Mouse (Mus musculus) MEL (cell line): Measurements from ENCODE around the gene Clhc1. TPM values are rescaled to one million over a fixed set of nuclear protein-coding genes. Genes with fewer than 3 reads are reported as not detected.
A peak's percentile ranks its signal among the peaks of the same experiment; 100 is the strongest.

ENCODE experiments used
- DNase-seq: peaks from one replicate; pipeline ENCODE4 v3.0.0; 2011; ENCODE audit warnings: low read depth, low spot score
- H3K27ac ChIP-seq: 2 replicates; pipeline ENCODE4 v1.5.1; 2012; ENCODE audit warnings: low read depth, mild to moderate bottlenecking, control low read depth, low read length, moderate library complexity; ENCODE audit not compliant: control insufficient read depth
- H3K27me3 ChIP-seq, 2 experiments: fragments of 150-350 bp in 1 of 2; sonication (generic) in 1 of 2; 2 replicates each; pipeline ENCODE4 v1.6.1; 2012; ENCODE audit warnings: low read length in 2 of 2, mild to moderate bottlenecking in 2 of 2, improper control_type of control experiment in 1 of 2, moderate library complexity in 1 of 2; ENCODE audit not compliant: insufficient read depth in 2 of 2, control insufficient read depth in 1 of 2
- H3K36me3 ChIP-seq, 2 experiments: 2 replicates each; pipeline ENCODE4 v1.6.1; 2012 to 2014; ENCODE audit warnings: low read length in 2 of 2, improper control_type of control experiment in 1 of 2, inconsistent platforms in 1 of 2, mild to moderate bottlenecking in 1 of 2; ENCODE audit not compliant: insufficient read depth in 2 of 2, control insufficient read depth in 1 of 2
- H3K4me1 ChIP-seq, 2 experiments: fragments of 150-350 bp in 1 of 2; sonication (generic) in 1 of 2; 2 replicates each; pipeline ENCODE4 v1.6.1; 2012; ENCODE audit warnings: low read length in 2 of 2, improper control_type of control experiment in 1 of 2, mild to moderate bottlenecking in 1 of 2; ENCODE audit not compliant: insufficient read depth in 2 of 2, control insufficient read depth in 1 of 2
- H3K4me3 ChIP-seq, 2 experiments: fragments of 150-350 bp in 1 of 2; sonication (generic) in 1 of 2; 2 replicates each; pipeline ENCODE4 v1.5.1; 2012; ENCODE audit warnings: low read depth in 2 of 2, low read length in 2 of 2, mild to moderate bottlenecking in 2 of 2, moderate library complexity in 2 of 2, control low read depth in 1 of 2, improper control_type of control experiment in 1 of 2; ENCODE audit not compliant: control insufficient read depth in 1 of 2, insufficient read depth in 1 of 2
- H3K79me2 ChIP-seq: 2 replicates; pipeline ENCODE4 v1.6.1; 2012; ENCODE audit warnings: mild to moderate bottlenecking, low read length, moderate library complexity; ENCODE audit not compliant: control insufficient read depth, poor library complexity, insufficient read depth
- H3K9ac ChIP-seq: 2 replicates; pipeline ENCODE4 v1.6.1; 2012; ENCODE audit warnings: low read depth, mild to moderate bottlenecking, control low read depth, low read length, moderate library complexity; ENCODE audit not compliant: control insufficient read depth, poor library complexity, severe bottlenecking
- H3K9me3 ChIP-seq: fragments of 150-350 bp; sonication (generic); replicated peaks from 2 replicates; pipeline ENCODE4 v1.6.1; 2012; ENCODE audit warnings: mild to moderate bottlenecking, low read length, improper control_type of control experiment, moderate library complexity; ENCODE audit not compliant: insufficient read depth
- CHD1 ChIP-seq: IDR thresholded peaks from 2 replicates; pipeline ENCODE4 v1.6.1; 2012; ENCODE audit warnings: low read depth, mild to moderate bottlenecking, inconsistent platforms, low read length, improper control_type of control experiment
- E2F4 ChIP-seq: IDR thresholded peaks from 2 replicates; pipeline ENCODE4 v1.6.1; 2011; ENCODE audit warnings: low read depth, low read length, improper control_type of control experiment, borderline replicate concordance
- ELF1 ChIP-seq: IDR thresholded peaks from 2 replicates; pipeline ENCODE4 v1.6.1; 2014; ENCODE audit warnings: low read depth, mild to moderate bottlenecking, inconsistent platforms, low read length, improper control_type of control experiment, moderate library complexity
- EP300 ChIP-seq, 2 experiments: IDR thresholded peaks; 2 replicates each; pipeline ENCODE4 v1.6.1; 2011; ENCODE audit warnings: improper control_type of control experiment in 2 of 2, low read length in 2 of 2, low read depth in 1 of 2, mild to moderate bottlenecking in 1 of 2
- GABPA ChIP-seq: IDR thresholded peaks from 2 replicates; pipeline ENCODE4 v1.6.1; 2012; ENCODE audit warnings: low read depth, mild to moderate bottlenecking, inconsistent platforms, low read length, improper control_type of control experiment, moderate library complexity
- KAT2A ChIP-seq: conservative IDR thresholded peaks from 2 replicates; pipeline ENCODE4 v1.6.1; 2012; ENCODE audit warnings: low read depth, low read length, improper control_type of control experiment, inconsistent platforms
- MAX ChIP-seq: IDR thresholded peaks from 2 replicates; pipeline ENCODE4 v1.6.1; 2011; ENCODE audit warnings: low read length, improper control_type of control experiment
- MXI1 ChIP-seq: IDR thresholded peaks from 2 replicates; pipeline ENCODE4 v1.6.1; 2011; ENCODE audit warnings: mild to moderate bottlenecking, low read depth, low read length, improper control_type of control experiment
- MYC ChIP-seq: IDR thresholded peaks from 2 replicates; pipeline ENCODE4 v1.6.1; 2011; ENCODE audit warnings: low read depth, mild to moderate bottlenecking, low read length, improper control_type of control experiment, moderate library complexity
- NELFE ChIP-seq: IDR thresholded peaks from 2 replicates; pipeline ENCODE4 v1.6.1; 2011; ENCODE audit warnings: low read depth, low read length, improper control_type of control experiment
- POLR2A ChIP-seq, 2 experiments: IDR thresholded peaks; 2 replicates each; pipeline ENCODE4 v1.6.1; 2011 to 2012; ENCODE audit warnings: low read length in 2 of 2, mild to moderate bottlenecking in 2 of 2, control low read depth in 1 of 2, improper control_type of control experiment in 1 of 2, low read depth in 1 of 2, moderate library complexity in 1 of 2; ENCODE audit not compliant: control insufficient read depth in 1 of 2, insufficient read depth in 1 of 2, poor library complexity in 1 of 2
- POLR2AphosphoS2 ChIP-seq: IDR thresholded peaks from 2 replicates; pipeline ENCODE4 v1.6.1; 2011; ENCODE audit warnings: low read length, improper control_type of control experiment
- POLR2AphosphoS5 ChIP-seq: IDR thresholded peaks from 2 replicates; pipeline ENCODE4 v1.6.1; 2012; ENCODE audit warnings: low read depth, borderline replicate concordance, mild to moderate bottlenecking, inconsistent platforms, low read length, moderate library complexity, mixed read lengths
- RCOR1 ChIP-seq: IDR thresholded peaks from 2 replicates; pipeline ENCODE4 v1.6.1; 2012; ENCODE audit warnings: low read depth, mild to moderate bottlenecking, inconsistent platforms, low read length, improper control_type of control experiment
- SIN3A ChIP-seq: IDR thresholded peaks from 2 replicates; pipeline ENCODE4 v1.6.1; 2012; ENCODE audit warnings: low read length, improper control_type of control experiment, inconsistent platforms
- SMC3 ChIP-seq: IDR thresholded peaks from 2 replicates; pipeline ENCODE4 v1.6.1; 2011; ENCODE audit warnings: low read depth, low read length, improper control_type of control experiment
- TAL1 ChIP-seq: IDR thresholded peaks from 2 replicates; pipeline ENCODE4 v1.6.1; 2012; ENCODE audit warnings: mild to moderate bottlenecking, inconsistent platforms, low read length, moderate library complexity, mixed read lengths
- TBP ChIP-seq: IDR thresholded peaks from 2 replicates; pipeline ENCODE4 v1.8.0; 2011; ENCODE audit warnings: low read depth, low read length, improper control_type of control experiment
- UBTF ChIP-seq: IDR thresholded peaks from 2 replicates; pipeline ENCODE4 v1.6.1; 2012; ENCODE audit warnings: low read depth, mild to moderate bottlenecking, inconsistent platforms, low read length, improper control_type of control experiment, moderate library complexity, borderline replicate concordance; ENCODE audit not compliant: insufficient read depth
- USF1 ChIP-seq: IDR thresholded peaks from 2 replicates; pipeline ENCODE4 v1.6.1; 2014; ENCODE audit warnings: low read depth, mild to moderate bottlenecking, inconsistent platforms, low read length, improper control_type of control experiment, moderate library complexity
- ZKSCAN1 ChIP-seq: IDR thresholded peaks from 2 replicates; pipeline ENCODE4 v1.6.1; 2012; ENCODE audit warnings: low read depth, mild to moderate bottlenecking, inconsistent platforms, low read length, improper control_type of control experiment, moderate library complexity
- ZMIZ1 ChIP-seq: IDR thresholded peaks from 2 replicates; pipeline ENCODE4 v1.6.1; 2012; ENCODE audit warnings: low read depth, mild to moderate bottlenecking, inconsistent platforms, low read length, improper control_type of control experiment, moderate library complexity
- ZNF384 ChIP-seq: IDR thresholded peaks from 2 replicates; pipeline ENCODE4 v1.6.1; 2012; ENCODE audit warnings: low read depth, mild to moderate bottlenecking, inconsistent platforms, low read length, improper control_type of control experiment
- polyA plus RNA-seq, 2 experiments: library from polyadenylated mRNA; stranded (reverse) in 1 of 2; unstranded in 1 of 2; fragments of >175 nt in 1 of 2; fragments of >200 nt in 1 of 2; gene quantifications; 2 replicates each; pipeline versions ENCODE4 v1.2.1 to v1.2.4; 2012; ENCODE audit warnings: low replicate concordance in 2 of 2, low read depth in 1 of 2; ENCODE audit not compliant: insufficient read length in 2 of 2, insufficient read depth in 1 of 2, missing spikeins in 1 of 2
- total RNA-seq: library from RNA; depleted of rRNA; stranded (reverse); fragments of 300-350 nt; gene quantifications from 2 replicates; pipeline ENCODE4 v1.2.3, GENCODE M21; 2012

Gene Clhc1
- total and polyA plus RNA-seq, 3 experiments: 0.08 to 0.62 TPM; not detected in 1

GRCm38 (mm10) chr11:29546762-29547161 lies 988 bp upstream of the Clhc1 start (continued):
- no peak for TF ChIP-seq ZNF384
- TF ChIP-seq ZKSCAN1: no peak
- TF ChIP-seq NELFE: no peak
- 0 out of 2 replicates have a peak, but pooled peaks have one; percentile 11 for TF ChIP-seq ELF1
- TF ChIP-seq USF1: no peak
- TF ChIP-seq MAX: no peak
- no peak for TF ChIP-seq TBP
- TF ChIP-seq SMC3: no peak
- TF ChIP-seq POLR2A (IDR thresholded peaks at IDR 0.05; ENCODE audit: control insufficient read depth in 1 of 2, insufficient read depth in 1 of 2, low read depth in 1 of 2, low read length in 2 of 2, poor library complexity in 1 of 2): no peak
- TF ChIP-seq ZMIZ1: no peak

- TF ChIP-seq UBTF: 0 out of 2 replicates have a peak, but pooled peaks have one; percentile 56
- TF ChIP-seq SIN3A: no peak; the same call in 1 of the 2 replicates
- no peak for TF ChIP-seq GABPA
- peak; percentile 7 to 69; a peak in 3 of 4 replicates for TF ChIP-seq POLR2A (IDR thresholded peaks at IDR 0.05; ENCODE audit: control insufficient read depth in 1 of 2, insufficient read depth in 1 of 2, low read depth in 1 of 2, low read length in 2 of 2, poor library complexity in 1 of 2)
- peak; percentile 74; the same call in 1 of the 2 replicates for TF ChIP-seq POLR2AphosphoS5
- TF ChIP-seq USF1: no peak
- TF ChIP-seq MXI1: no peak
- TF ChIP-seq POLR2AphosphoS2: peak; percentile 50; the same call in 1 of the 2 replicates
- TF ChIP-seq KAT2A: no peak
- peak; percentile 14; the same call in 1 of the 2 replicates for TF ChIP-seq SMC3
- TF ChIP-seq RCOR1: no peak
- no peak; the same call in 1 of the 2 replicates for TF ChIP-seq E2F4
- no peak for TF ChIP-seq TAL1
- TF ChIP-seq CHD1: peak; percentile 83
- no peak for TF ChIP-seq MYC
- TF ChIP-seq EP300 (IDR thresholded peaks at IDR 0.05; ENCODE audit: low read depth in 1 of 2, low read length in 2 of 2): no peak
- Histone ChIP-seq H3K4me1 (peaks cover 4 to 17% of the 10 kb centered on the region in 2 experiments), H3K36me3 (peaks cover 26 to 33% of the 10 kb centered on the region in 2 experiments), H3K9ac (peak overlapping the region; percentile 97), H3K27me3 (no peaks in the 10 kb centered on the region), H3K9me3 (no peaks in the 10 kb centered on the region), H3K4me3 (peak overlapping the region; percentile 75 to 99), H3K79me2 (peaks cover 26% of the 10 kb centered on the region), H3K27ac (peak overlapping the region; percentile 95)
- DNase-seq: no peak
These were observed 450 bp upstream of the Clhc1 start for GRCm38 (mm10) chr11:29547249-29547751.
